23 mouse cellular contexts compared by ENCODE assay signal in the genomic region with DNA sequence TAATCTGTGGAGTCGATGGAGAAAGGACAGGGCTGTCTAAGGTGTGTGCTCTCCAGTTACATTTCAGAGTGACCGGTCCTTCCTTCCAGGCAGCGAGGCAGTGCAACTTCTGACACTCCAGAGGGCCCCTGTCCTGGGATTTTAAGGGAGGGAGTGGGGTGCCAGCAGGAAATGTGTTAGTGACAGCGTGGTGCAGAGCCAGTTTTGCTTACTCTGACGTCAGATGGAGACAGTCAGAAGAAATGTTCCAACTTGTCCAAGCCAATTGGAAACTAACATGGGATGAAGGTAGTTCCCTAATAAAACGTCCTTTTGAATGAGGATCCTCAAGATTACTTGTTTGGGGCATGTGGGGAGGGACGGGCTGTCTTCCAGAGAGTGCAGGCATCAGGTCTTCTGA.
A peak's percentile ranks its signal among the peaks of the same experiment; 100 is the strongest.
DNase-seq lines count a peak whose midpoint lies in the region; ATAC-seq and TF ChIP-seq lines count a peak whose summit lies in the region.
"Had no signal": no experiment of that assay in that cellular context is flagged by ENCODE, and none has a peak within 500 bp of the region (broad histone marks: within the 10 kb centered on the region; RNA-seq: fewer than 3 reads in every experiment).

No protein-coding gene starts in this region.

- peaks cover 33% of the 10 kb centered on the region for H3K4me1 ChIP-seq in heart, adult 2 months (ENCODE audit: control insufficient read depth, insufficient read depth, low read length)
- peaks cover 58% of the 10 kb centered on the region for H3K4me1 ChIP-seq in heart, embryonic 10.5 days
- H3K4me1 ChIP-seq in heart, embryonic 12.5 days (replicated peaks) = peaks cover 59% of the 10 kb centered on the region
- H3K4me1 ChIP-seq in brown adipose tissue, adult 24 weeks (ENCODE audit: control insufficient read depth, insufficient read depth, insufficient read length, low read length) = peaks cover 44% of the 10 kb centered on the region
- peaks cover 6% of the 10 kb centered on the region for H3K4me1 ChIP-seq in midbrain, embryonic 10.5 days

- peak overlapping the region; percentile 91; the same call in 1 of the 2 replicates for H3K27ac ChIP-seq in gastrocnemius, adult 2 months
- H3K27ac ChIP-seq in heart, adult 2 months = no peak overlapping the region
- H3K27ac ChIP-seq in heart, embryonic 10.5 days = 0 out of 2 replicates have a peak overlapping the region, but pooled peaks have one; percentile 10
- H3K27ac ChIP-seq in heart, embryonic 12.5 days (ENCODE audit: poor library complexity, severe bottlenecking) = no peak overlapping the region
- peak overlapping the region; percentile 50 for H3K27ac ChIP-seq in brown adipose tissue, adult 24 weeks (replicated peaks; ENCODE audit: low read depth, low read length)
- no peak overlapping the region for H3K27ac ChIP-seq in midbrain, embryonic 10.5 days (replicated peaks)

- no peak for TF ChIP-seq CTCF in gastrocnemius, adult 2 months (IDR thresholded peaks at IDR 0.05)
- TF ChIP-seq CTCF in heart, adult 2 months (IDR thresholded peaks at IDR 0.05) = no peak

- no peak for TF ChIP-seq EP300 in heart, adult 2 months (IDR thresholded peaks at IDR 0.05; ENCODE audit: insufficient read depth, low read depth, low read length)

- no peak overlapping the region for H3K9ac ChIP-seq in heart, adult 2 months (ENCODE audit: low read depth, low read length)
- H3K9ac ChIP-seq in heart, embryonic 12.5 days = no peak overlapping the region

- 55% methylated on average over 7 of the region's 7 CpGs for WGBS in heart, adult 2 months
- 70% methylated on average over 7 of the region's 7 CpGs for WGBS in heart, embryonic 10.5 days
- 65% methylated on average over 7 of the region's 7 CpGs for WGBS in heart, embryonic 12.5 days
- WGBS in midbrain, embryonic 10.5 days = 84% methylated on average over 7 of the region's 7 CpGs

- no peaks in the 10 kb centered on the region for H3K27me3 ChIP-seq in heart, adult 2 months (ENCODE audit: control insufficient read depth, insufficient read depth, low read length)
- no peaks in the 10 kb centered on the region for H3K27me3 ChIP-seq in heart, embryonic 10.5 days (ENCODE audit: insufficient read depth, poor library complexity, severe bottlenecking)
- no peaks in the 10 kb centered on the region for H3K27me3 ChIP-seq in heart, embryonic 12.5 days (replicated peaks)
- no peaks in the 10 kb centered on the region for H3K27me3 ChIP-seq in midbrain, embryonic 10.5 days (ENCODE audit: low read depth, poor library complexity, severe bottlenecking)
- H3K27me3 ChIP-seq: CH12.LX, Patski had no signal

- H3K9me3 ChIP-seq in heart, embryonic 10.5 days = no peaks in the 10 kb centered on the region
- no peaks in the 10 kb centered on the region for H3K9me3 ChIP-seq in heart, embryonic 12.5 days (replicated peaks)
- no peaks in the 10 kb centered on the region for H3K9me3 ChIP-seq in midbrain, embryonic 10.5 days (replicated peaks)
- H3K9me3 ChIP-seq: G1E had no signal

- intact Hi-C loops in gastrocnemius, adult 2 months (cut with DNase I) = loop anchor here (5.0 kb wide), 1 partner anchor 107 kb away; no protein-coding TSS in a partner anchor
- intact Hi-C loops in heart, adult 2 months (cut with DNase I) = no loop called here

- TF ChIP-seq POLR2A in heart, adult 2 months (IDR thresholded peaks at IDR 0.05; ENCODE audit: insufficient read depth, low read depth, low read length) = no peak

- H3K4me3 ChIP-seq in gastrocnemius, adult 2 months = no peak overlapping the region
- H3K4me3 ChIP-seq in heart, adult 2 months = no peak overlapping the region
- no peak overlapping the region for H3K4me3 ChIP-seq in heart, embryonic 10.5 days
- H3K4me3 ChIP-seq in heart, embryonic 12.5 days = no peak overlapping the region
- H3K4me3 ChIP-seq in brown adipose tissue, adult 24 weeks (ENCODE audit: insufficient read depth, low read depth, low read length) = no peak overlapping the region
- H3K4me3 ChIP-seq in midbrain, embryonic 10.5 days = no peak overlapping the region

- no peak for ATAC-seq in heart, embryonic 12.5 days (ENCODE audit: insufficient number of reproducible peaks, low FRiP score)
- ATAC-seq: activated CD4-positive, CD25-positive, alpha-beta regulatory T cell, adult 4 months; CD4-positive, CD25-positive, alpha-beta regulatory T cell, adult 4 months; Patski had no signal

- peaks cover 13% of the 10 kb centered on the region for H3K36me3 ChIP-seq in heart, adult 2 months (ENCODE audit: control insufficient read depth, insufficient read depth, low read length)
- no peaks in the 10 kb centered on the region for H3K36me3 ChIP-seq in heart, embryonic 10.5 days
- H3K36me3 ChIP-seq in heart, embryonic 12.5 days = no peaks in the 10 kb centered on the region
- H3K36me3 ChIP-seq in midbrain, embryonic 10.5 days = no peaks in the 10 kb centered on the region

- H3K79me2 ChIP-seq in heart, adult 2 months (replicated peaks; ENCODE audit: control insufficient read depth, insufficient read depth, low read length) = peaks cover 6% of the 10 kb centered on the region

- H3K4me2 ChIP-seq in heart, embryonic 12.5 days = no peak overlapping the region

- no peak for DNase-seq in gastrocnemius, adult 2 months
- no peak for DNase-seq in gastrocnemius, postnatal 25 days
- DNase-seq in heart, adult 11 months = peak; percentile 93
- no peak for DNase-seq in heart, adult 2 months
- DNase-seq in heart, embryonic 10.5 days (ENCODE audit: low spot score) = no peak
- no peak for DNase-seq in midbrain, embryonic 10.5 days (ENCODE audit: low spot score)
- DNase-seq: adrenal gland, adult 2 months; adrenal gland, adult 8-10 months; adrenal gland, postnatal 10 days; adrenal gland, postnatal 14 days; adrenal gland, postnatal 25 days; adrenal gland, postnatal 36 days; B cell, adult 2 months; cerebellum, adult 11 months; cerebellum, adult 11-12 months; cerebellum, adult 18-20 months had no signal

Comparison
In these comparisons a context has a peak if more than half of its experiments do, and no peak if none do; other contexts are left out.
1. H3K27ac ChIP-seq: peak in gastrocnemius, adult 2 months (single experiment), heart, embryonic 10.5 days (single experiment) and brown adipose tissue, adult 24 weeks (single experiment); none in heart, adult 2 months (single experiment), heart, embryonic 12.5 days (single experiment) and midbrain, embryonic 10.5 days (single experiment).